Mouse (Mus musculus) heart, adult 2 months (tissue): ENCODE results near the gene Zfp146. TPM values are rescaled to one million over a fixed set of nuclear protein-coding genes. Genes with fewer than 3 reads are reported as not detected.
A peak's percentile ranks its signal among the peaks of the same experiment; 100 is the strongest.
"Not testable (repeated sequence)": the region's sequence is repeated elsewhere in the genome, so short reads cannot be mapped to it uniquely, and the experiment has no call there.

Experiments used
- DNase-seq, 2 experiments: peaks; one replicate each; pipeline ENCODE4 v3.0.0; 2021
- H3K27ac ChIP-seq: fragments of 200-600 bp; 2 replicates; pipeline ENCODE4 v1.8.1; 2022
- H3K27me3 ChIP-seq: fragments of 200-500 bp; 2 replicates; pipeline ENCODE4 v1.6.1; 2012; ENCODE audit warnings: mild to moderate bottlenecking, low read length, inconsistent platforms, mixed read lengths; ENCODE audit not compliant: control insufficient read depth, insufficient read depth
- H3K36me3 ChIP-seq: fragments of 200-500 bp; 2 replicates; pipeline ENCODE4 v1.6.1; 2012; ENCODE audit warnings: low read length, inconsistent platforms; ENCODE audit not compliant: control insufficient read depth, insufficient read depth
- H3K4me1 ChIP-seq: fragments of 200-500 bp; 2 replicates; pipeline ENCODE4 v1.6.1; 2011; ENCODE audit warnings: low read length; ENCODE audit not compliant: control insufficient read depth, insufficient read depth
- H3K4me3 ChIP-seq: fragments of 200-600 bp; 2 replicates; pipeline ENCODE4 v1.8.1; 2022
- H3K79me2 ChIP-seq: fragments of 200-500 bp; replicated peaks from 2 replicates; pipeline ENCODE4 v1.6.1; 2012; ENCODE audit warnings: mild to moderate bottlenecking, inconsistent platforms, low read length, moderate library complexity, mixed read lengths; ENCODE audit not compliant: control insufficient read depth, insufficient read depth
- H3K9ac ChIP-seq: fragments of 200-500 bp; 2 replicates; pipeline ENCODE4 v1.6.1; 2012; ENCODE audit warnings: low read depth, mild to moderate bottlenecking, control low read depth, inconsistent platforms, low read length, mixed read lengths
- CTCF ChIP-seq: fragments of 200-600 bp; IDR thresholded peaks from 2 replicates; pipeline ENCODE4 v1.8.1; 2022; ENCODE audit warnings: antibody characterized with exemption, mild to moderate bottlenecking, moderate library complexity
- EP300 ChIP-seq: fragments of 200-500 bp; IDR thresholded peaks from 2 replicates; pipeline ENCODE4 v1.6.1; 2011; ENCODE audit warnings: low read depth, low read length, control low read depth; ENCODE audit not compliant: insufficient read depth
- POLR2A ChIP-seq: fragments of 200-500 bp; IDR thresholded peaks from 2 replicates; pipeline ENCODE4 v1.6.1; 2011; ENCODE audit warnings: mild to moderate bottlenecking, low read depth, low read length, control low read depth; ENCODE audit not compliant: insufficient read depth
- WGBS: fragments of 180-500 bp; shearing (Covaris S2); methylation state at CpG from one replicate; pipeline ENCODE4 v1.1.7; 2018; 5-methylcytosine and 5-hydroxymethylcytosine counted together
- intact Hi-C: fragments of 180-260 bp; cut with DNase I; formaldehyde crosslinking; loops from one replicate; pipeline ENCODE4 v1.15.1; 2025
- polyA plus RNA-seq: library from polyadenylated mRNA; depleted of rRNA; stranded (reverse); fragments of >200 nt; gene quantifications from 2 replicates; pipeline ENCODE4 v1.2.3, GENCODE M21; 2012
- total RNA-seq, 2 experiments: library from RNA; stranded (reverse); gene quantifications; 2 replicates each; pipeline ENCODE4 v1.2.3; 2021

Zfp146 gene
- total and polyA plus RNA-seq, 3 experiments: 11.0 to 29.8 (median 29.8) TPM

- no peak overlapping the region for H3K27ac ChIP-seq
- peaks cover 3% of the 10 kb centered on the region for H3K4me1 ChIP-seq
- WGBS: 63% methylated on average over 12 of the region's 12 CpGs
- no peaks in the 10 kb centered on the region for H3K79me2 ChIP-seq
- 0 out of 2 replicates have a peak, but pooled peaks have one; percentile 38 for TF ChIP-seq EP300
- TF ChIP-seq CTCF: no peak
- H3K9ac ChIP-seq: no peak overlapping the region
- no peaks in the 10 kb centered on the region for H3K27me3 ChIP-seq
- peaks cover 4% of the 10 kb centered on the region for H3K36me3 ChIP-seq
- intact Hi-C loops: no loop called here
- H3K4me3 ChIP-seq: no peak overlapping the region
- DNase-seq: no peak
These were observed 19.0 kb upstream of the Zfp146 start for GRCm38 (mm10) chr7:30188344-30189115.

DNA sequence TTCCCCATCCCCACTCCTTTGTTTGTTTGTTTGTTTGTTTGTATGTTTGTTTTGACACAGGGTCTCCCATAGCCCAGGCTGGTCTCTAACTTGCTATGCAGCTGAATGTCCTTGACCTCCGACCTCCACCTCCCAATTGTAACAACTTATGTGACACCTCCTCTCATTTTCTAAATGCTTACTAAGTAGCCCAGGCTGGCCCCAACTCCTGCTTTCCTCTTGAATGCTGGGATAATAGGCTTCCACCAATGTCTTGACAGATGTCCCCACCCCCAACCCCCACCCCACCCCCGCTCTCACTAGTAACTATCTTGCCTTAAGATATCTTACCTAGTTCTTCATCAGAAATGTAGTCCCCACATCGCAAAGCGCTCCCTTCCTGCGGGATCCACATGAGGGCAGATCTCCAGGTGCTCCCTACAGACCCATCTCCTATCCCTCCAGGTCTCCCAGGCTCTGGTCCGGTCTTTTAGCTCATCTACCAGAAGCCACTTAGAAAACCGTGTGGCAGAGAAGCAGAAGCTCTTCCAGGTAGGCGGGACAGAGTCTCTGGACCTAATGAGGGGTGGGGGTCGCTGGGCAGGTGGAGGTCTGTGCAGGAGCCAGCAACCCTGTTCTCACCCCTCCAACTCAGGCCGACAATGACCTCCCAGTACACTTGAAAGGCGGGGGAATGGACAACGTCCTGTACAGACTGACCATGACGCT is 15.2 kb upstream of the Zfp146 start:
- H3K27ac ChIP-seq: peak overlapping the region; percentile 94
- WGBS: 61% methylated on average over 13 of the region's 13 CpGs
- TF ChIP-seq CTCF: no peak
- no peak for TF ChIP-seq POLR2A
- no peak for TF ChIP-seq EP300
- H3K9ac ChIP-seq: peak overlapping the region; percentile 86
- H3K27me3 ChIP-seq: no peaks in the 10 kb centered on the region
- no peaks in the 10 kb centered on the region for H3K79me2 ChIP-seq
- no peaks in the 10 kb centered on the region for H3K36me3 ChIP-seq
- H3K4me3 ChIP-seq: peak overlapping the region; percentile 52
- intact Hi-C loops: loop anchor here (1.0 to 5.0 kb wide), 2 partner anchors 9 to 33 kb away; no protein-coding TSS in a partner anchor
- H3K4me1 ChIP-seq: peaks cover 2% of the 10 kb centered on the region; the same call in 1 of the 2 replicates
- no peak for DNase-seq

DNA sequence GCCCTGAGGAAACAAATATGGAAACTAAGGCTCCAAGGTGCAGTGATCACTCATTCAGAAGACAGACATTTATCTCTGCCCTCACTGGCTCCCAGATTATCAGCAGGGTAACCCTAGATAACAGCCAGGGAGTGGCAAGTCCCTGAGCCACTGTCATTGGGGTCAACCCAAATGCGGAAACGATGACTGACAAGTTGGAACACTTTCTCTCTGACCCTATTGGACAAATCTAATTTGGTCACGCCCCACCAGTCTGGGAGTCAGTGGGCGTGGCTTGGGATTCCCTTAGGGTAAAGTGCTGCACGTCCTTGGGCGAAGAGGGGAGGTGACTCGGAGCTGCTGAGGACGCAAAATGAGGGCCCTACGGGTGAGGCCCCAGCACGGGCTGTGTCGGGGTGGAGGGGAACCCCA is 14.3 kb upstream of the Zfp146 start, which contains the start of gene Cox7a1:
Gene Cox7a1, plus strand, starts transcription at position 266 of the 411 bp plus-strand sequence.
- Histone ChIP-seq H3K4me3 (peak within 1 kb of the TSS; percentile 52), H3K36me3 (no peaks in the 10 kb centered on the region), H3K79me2 (no peaks in the 10 kb centered on the region), H3K27me3 (no peaks in the 10 kb centered on the region), H3K4me1 (peaks cover 2% of the 10 kb centered on the region; the same call in 1 of the 2 replicates), H3K27ac (peak within 1 kb of the TSS; percentile 94), H3K9ac (peak within 1 kb of the TSS; percentile 86)
- TF ChIP-seq POLR2A (peak; percentile 96), EP300 (peak; percentile 69), CTCF (no peak)
- DNase-seq: peak; percentile 90 to 93
- intact Hi-C loops: loop anchor here (5.0 kb wide), 1 partner anchor 33 kb away; no protein-coding TSS in a partner anchor
- WGBS: 0% methylated on average over 11 of the region's 11 CpGs

GRCm38 (mm10) chr7:30183189-30183588 is 13.6 kb upstream of the Zfp146 start:
- not testable (repeated sequence) for DNase-seq, H3K79me2 ChIP-seq, H3K27ac ChIP-seq, H3K4me3 ChIP-seq, H3K4me1 ChIP-seq, H3K36me3 ChIP-seq, H3K9ac ChIP-seq, H3K27me3 ChIP-seq
- WGBS: 63% methylated on average over 6 of the region's 7 CpGs
- intact Hi-C loops: loop anchor here (5.0 kb wide), 1 partner anchor 34 kb away; no protein-coding TSS in a partner anchor

- not testable (repeated sequence) for H3K27ac ChIP-seq, H3K27me3 ChIP-seq, DNase-seq, H3K4me1 ChIP-seq, H3K4me3 ChIP-seq, H3K36me3 ChIP-seq, H3K79me2 ChIP-seq, H3K9ac ChIP-seq
- 92% methylated on average over 10 of the region's 10 CpGs for WGBS
- intact Hi-C loops: loop anchor here (1.0 to 5.0 kb wide), 3 partner anchors 16 to 35 kb away; partner anchors contain the start of gene Capns1
These were observed 12.4 kb upstream of the Zfp146 start for GRCm38 (mm10) chr7:30181929-30182328.

DNA sequence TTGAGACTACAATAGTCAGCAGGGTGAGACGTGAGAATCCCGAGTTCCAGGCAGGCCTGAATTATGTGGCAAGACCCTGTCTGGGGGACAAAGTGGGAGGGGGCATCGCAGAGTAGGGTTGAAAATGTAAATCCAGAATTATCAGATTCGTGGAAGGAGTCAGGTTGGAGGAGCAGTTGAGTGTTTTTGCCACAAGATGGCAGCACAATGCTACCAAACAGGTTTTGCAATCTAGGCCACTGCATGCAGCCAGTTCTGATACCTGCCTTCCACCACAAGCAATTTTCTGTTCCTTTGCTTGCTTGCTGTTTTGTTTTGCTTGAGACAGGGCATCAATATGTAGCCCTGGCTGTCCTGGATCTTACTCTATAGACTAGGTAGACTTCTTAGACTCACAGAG is 11.8 kb upstream of the Zfp146 start:
- no peaks in the 10 kb centered on the region for H3K36me3 ChIP-seq
- TF ChIP-seq EP300 (peak; percentile 93), POLR2A (no peak), CTCF (peak; percentile 91)
- peak; percentile 70 to 77 for DNase-seq
- WGBS: 3% methylated on average over 4 of the region's 4 CpGs
- peaks cover 2% of the 10 kb centered on the region; the same call in 1 of the 2 replicates for H3K4me1 ChIP-seq
- intact Hi-C loops: loop anchor here (1.0 to 5.0 kb wide), 3 partner anchors 17 to 36 kb away; partner anchors contain the start of gene Capns1
- H3K27me3 ChIP-seq: no peaks in the 10 kb centered on the region
- H3K4me3 ChIP-seq: no peak overlapping the region
- no peaks in the 10 kb centered on the region for H3K79me2 ChIP-seq
- no peak overlapping the region for H3K27ac ChIP-seq
- H3K9ac ChIP-seq: no peak overlapping the region
